Mouse (Mus musculus) embryonic facial prominence, embryonic 14.5 days (tissue): ENCODE results near the gene 4930467E23Rik. TPM values are rescaled to one million over a fixed set of nuclear protein-coding genes. Genes with fewer than 3 reads are reported as not detected.
"Not testable (repeated sequence)": the region's sequence is repeated elsewhere in the genome, so short reads cannot be mapped to it uniquely, and the experiment has no call there.

Experiments used
- ATAC-seq: fragments of 200-750 bp; cut with Nextera tagmentation; 2 replicates; pipeline ENCODE4 v1.8.0; 2017; ENCODE audit warnings: low read depth, moderate number of reproducible peaks, moderate TSS enrichment
- DNase-seq: peaks from one replicate; pipeline ENCODE4 v3.0.0-alpha.2; 2015; ENCODE audit warnings: low spot score
- H3K27ac ChIP-seq: fragments of 300-500 bp; sonication (generic); replicated peaks from 2 replicates; pipeline ENCODE4 v1.5.1; 2014; ENCODE audit warnings: low read depth, mild to moderate bottlenecking, low read length, moderate library complexity
- H3K27me3 ChIP-seq: fragments of 300-500 bp; sonication (generic); replicated peaks from 2 replicates; pipeline ENCODE4 v1.6.1; 2014; ENCODE audit warnings: low read length; ENCODE audit not compliant: control insufficient read depth, insufficient read depth
- H3K36me3 ChIP-seq: fragments of 300-500 bp; sonication (generic); 2 replicates; pipeline ENCODE4 v1.6.1; 2014; ENCODE audit warnings: low read length, mixed read lengths; ENCODE audit not compliant: control insufficient read depth, insufficient read depth
- H3K4me1 ChIP-seq: fragments of 300-500 bp; sonication (generic); 2 replicates; pipeline ENCODE4 v1.6.1; 2014; ENCODE audit warnings: antibody characterized with exemption, low read length; ENCODE audit not compliant: control insufficient read depth, insufficient read depth
- H3K4me2 ChIP-seq: fragments of 300-500 bp; sonication (generic); 2 replicates; pipeline ENCODE4 v1.6.1; 2014; ENCODE audit warnings: low read depth, mild to moderate bottlenecking, low read length, moderate library complexity, mixed read lengths
- H3K4me3 ChIP-seq: fragments of 300-500 bp; sonication (generic); 2 replicates; pipeline ENCODE4 v1.5.1; 2014; ENCODE audit warnings: low read depth, mild to moderate bottlenecking, low read length
- H3K9ac ChIP-seq: fragments of 300-500 bp; sonication (generic); 2 replicates; pipeline ENCODE4 v1.6.1; 2014; ENCODE audit warnings: low read depth, mild to moderate bottlenecking, low read length, moderate library complexity, mixed read lengths
- H3K9me3 ChIP-seq: fragments of 300-500 bp; sonication (generic); 2 replicates; pipeline ENCODE4 v1.6.1; 2016; ENCODE audit warnings: low read length; ENCODE audit not compliant: control insufficient read depth
- WGBS: fragments of 180-500 bp; shearing (Covaris S2); extraction: QIAGEN DNeasy Blood & Tissue Kit; methylation state at CpG from one replicate; pipeline ENCODE4 v1.1.7; 2014; 5-methylcytosine and 5-hydroxymethylcytosine counted together
- polyA plus RNA-seq: library from polyadenylated mRNA; unstranded; fragments of >200 nt; fragmentation: Nextera tagmentation; extraction: Ambion mirVana; gene quantifications from 2 replicates; pipeline ENCODE4 v1.2.1, GENCODE M21; 2014

4930467E23Rik gene
- polyA plus RNA-seq, 1 experiment from 2014 or later = not detected

GRCm38 (mm10) chr8:19701326-19701725, 28.1 kb upstream of the 4930467E23Rik start:
- H3K9me3 ChIP-seq, H3K27ac ChIP-seq, H3K27me3 ChIP-seq, H3K36me3 ChIP-seq, H3K4me2 ChIP-seq, H3K9ac ChIP-seq, H3K4me1 ChIP-seq, H3K4me3 ChIP-seq, ATAC-seq, DNase-seq: not testable (repeated sequence)
- 90% methylated on average over 2 of the region's 2 CpGs for WGBS

GRCm38 (mm10) chr8:19702276-19702675, 27.1 kb upstream of the 4930467E23Rik start:
- not testable (repeated sequence) for H3K4me2 ChIP-seq, H3K4me1 ChIP-seq, ATAC-seq, H3K27me3 ChIP-seq, H3K36me3 ChIP-seq, H3K27ac ChIP-seq, H3K9me3 ChIP-seq, H3K9ac ChIP-seq, H3K4me3 ChIP-seq, DNase-seq
- 66% methylated on average over 2 of the region's 2 CpGs for WGBS

GRCm38 (mm10) chr8:19702972-19703709, 26.2 kb upstream of the 4930467E23Rik start:
- not testable (repeated sequence) for H3K27me3 ChIP-seq, H3K27ac ChIP-seq, H3K4me1 ChIP-seq, H3K36me3 ChIP-seq, H3K4me3 ChIP-seq, H3K4me2 ChIP-seq, H3K9me3 ChIP-seq, H3K9ac ChIP-seq
- ATAC-seq (peak; percentile 79), DNase-seq (peak; percentile 93)
- whole genome bisulfite sequencing = 42% methylated on average over 13 of the region's 13 CpGs

GRCm38 (mm10) chr8:19703906-19704305, 25.5 kb upstream of the 4930467E23Rik start:
- H3K36me3 ChIP-seq, H3K27ac ChIP-seq, H3K27me3 ChIP-seq, ATAC-seq, H3K9ac ChIP-seq, H3K4me2 ChIP-seq, H3K4me1 ChIP-seq, H3K4me3 ChIP-seq, DNase-seq, H3K9me3 ChIP-seq: not testable (repeated sequence)

- H3K27ac ChIP-seq, H3K9me3 ChIP-seq, DNase-seq, H3K4me3 ChIP-seq, H3K9ac ChIP-seq, H3K36me3 ChIP-seq, H3K27me3 ChIP-seq, H3K4me2 ChIP-seq, ATAC-seq, H3K4me1 ChIP-seq: not testable (repeated sequence)
- WGBS = no CpG with 5 or more reads among the region's 4 CpGs
Measured at GRCm38 (mm10) chr8:19704441-19705215, 24.7 kb upstream of the 4930467E23Rik start.

- not testable (repeated sequence) for H3K4me1 ChIP-seq, H3K36me3 ChIP-seq, H3K27me3 ChIP-seq, DNase-seq, ATAC-seq, H3K9me3 ChIP-seq, H3K4me3 ChIP-seq, H3K9ac ChIP-seq, H3K4me2 ChIP-seq, H3K27ac ChIP-seq
- WGBS = 85% methylated on average over 9 of the region's 9 CpGs
Measured at GRCm38 (mm10) chr8:19705216-19705600, 24.2 kb upstream of the 4930467E23Rik start.

- not testable (repeated sequence) for DNase-seq, H3K9ac ChIP-seq
Measured at GRCm38 (mm10) chr8:19706101-19706725, 23.2 kb upstream of the 4930467E23Rik start.

GRCm38 (mm10) chr8:19706918-19707760, 22.2 kb upstream of the 4930467E23Rik start:
- not testable (repeated sequence) for H3K36me3 ChIP-seq, H3K9ac ChIP-seq, H3K4me1 ChIP-seq, H3K27me3 ChIP-seq, H3K4me3 ChIP-seq, H3K9me3 ChIP-seq, H3K27ac ChIP-seq, ATAC-seq, H3K4me2 ChIP-seq
- whole genome bisulfite sequencing = 69% methylated on average over 7 of the region's 7 CpGs
- DNase-seq = peak; percentile 16

More at GRCm38 (mm10) chr8:19706101-19706725, 23.2 kb upstream of the 4930467E23Rik start:
- H3K27ac ChIP-seq, H3K36me3 ChIP-seq, H3K27me3 ChIP-seq, H3K9me3 ChIP-seq, H3K4me2 ChIP-seq, H3K4me3 ChIP-seq, ATAC-seq, H3K4me1 ChIP-seq: not testable (repeated sequence)
- 78% methylated on average over 4 of the region's 4 CpGs for WGBS
